In the genomic region with DNA sequence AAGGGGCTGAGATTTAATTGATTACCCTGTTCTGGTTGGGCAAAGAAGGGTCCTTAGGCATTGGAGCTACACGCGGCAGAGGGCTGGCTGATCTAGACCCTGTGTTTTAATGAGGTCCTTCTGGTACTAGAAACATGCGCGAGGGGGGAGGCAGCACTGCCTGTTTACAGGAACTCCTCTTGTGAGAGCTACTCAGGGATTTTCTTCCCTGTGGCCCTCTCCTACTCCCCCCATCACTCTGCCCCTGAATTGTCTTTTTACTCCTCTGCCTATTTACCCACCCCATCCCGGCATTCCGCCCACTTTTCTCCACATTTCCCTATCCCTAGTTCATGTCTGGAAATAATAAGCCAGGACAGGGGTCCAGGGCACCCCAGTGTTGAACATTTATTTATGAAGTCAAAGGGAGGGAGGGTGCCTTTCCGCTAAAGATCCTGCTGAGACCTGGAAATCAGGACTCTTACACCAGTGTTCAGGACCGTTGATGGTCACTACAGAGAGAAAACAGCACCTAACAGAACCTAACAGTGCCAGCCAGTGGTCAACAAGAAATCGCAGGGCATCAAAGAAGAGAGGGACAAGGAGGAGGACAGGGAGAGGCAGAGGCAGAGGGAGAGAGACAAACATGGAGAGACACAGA, we compare ENCODE assay signal across 29 mouse cellular contexts. TPM values are rescaled to one million over a fixed set of nuclear protein-coding genes. Genes with fewer than 3 reads are reported as not detected.
DNase-seq lines count a peak whose midpoint lies in the region; ATAC-seq lines count a peak whose summit lies in the region.
"Had no signal": no experiment of that assay in that cellular context is flagged by ENCODE, and none has a peak within 500 bp of the region (broad histone marks: within the 10 kb centered on the region; RNA-seq: fewer than 3 reads in every experiment).

No protein-coding gene starts in this region.

- no peak overlapping the region for H3K27ac ChIP-seq in hindbrain, embryonic 11.5 days (ENCODE audit: low read depth, low read length)
- no peak overlapping the region for H3K27ac ChIP-seq in hindbrain, embryonic 12.5 days
- no peak overlapping the region for H3K27ac ChIP-seq in neural tube, embryonic 13.5 days (replicated peaks)
- H3K27ac ChIP-seq: forebrain, embryonic 13.5 days; liver, embryonic 15.5 days; midbrain, embryonic 12.5 days; neural tube, embryonic 12.5 days had no signal

- H3K9me3 ChIP-seq in hindbrain, embryonic 11.5 days (ENCODE audit: control insufficient read depth, low read length): no peaks in the 10 kb centered on the region
- no peaks in the 10 kb centered on the region for H3K9me3 ChIP-seq in hindbrain, embryonic 12.5 days (replicated peaks)
- H3K9me3 ChIP-seq in neural tube, embryonic 13.5 days: no peaks in the 10 kb centered on the region
- H3K9me3 ChIP-seq: forebrain, embryonic 13.5 days; heart, embryonic 12.5 days; hindbrain, embryonic 10.5 days; liver, embryonic 15.5 days; midbrain, embryonic 12.5 days; neural tube, embryonic 12.5 days had no signal

- peaks cover 29% of the 10 kb centered on the region for H3K27me3 ChIP-seq in hindbrain, embryonic 11.5 days (ENCODE audit: control insufficient read depth, insufficient read depth, low read length)
- H3K27me3 ChIP-seq in hindbrain, embryonic 12.5 days: peaks cover 56% of the 10 kb centered on the region
- H3K27me3 ChIP-seq in neural tube, embryonic 13.5 days: peaks cover 49% of the 10 kb centered on the region

- ATAC-seq in hindbrain, embryonic 11.5 days (ENCODE audit: low FRiP score): no peak
- no peak for ATAC-seq in hindbrain, embryonic 12.5 days (ENCODE audit: low FRiP score)
- no peak for ATAC-seq in neural tube, embryonic 13.5 days (ENCODE audit: low read depth)
- ATAC-seq: forebrain, embryonic 13.5 days; intestine, postnatal 0 days; Patski had no signal

- H3K4me3 ChIP-seq in hindbrain, embryonic 11.5 days (ENCODE audit: low read depth, low read length): no peak overlapping the region
- no peak overlapping the region for H3K4me3 ChIP-seq in hindbrain, embryonic 12.5 days
- H3K4me3 ChIP-seq in neural tube, embryonic 13.5 days: no peak overlapping the region

- 48% methylated on average over 9 of the region's 9 CpGs for WGBS in hindbrain, embryonic 11.5 days
- 48% methylated on average over 9 of the region's 9 CpGs for WGBS in hindbrain, embryonic 12.5 days
- WGBS in neural tube, embryonic 13.5 days: 59% methylated on average over 9 of the region's 9 CpGs

- no peak overlapping the region for H3K4me2 ChIP-seq in hindbrain, embryonic 11.5 days (replicated peaks; ENCODE audit: low read depth, low read length)
- H3K4me2 ChIP-seq in hindbrain, embryonic 12.5 days (replicated peaks): no peak overlapping the region
- H3K4me2 ChIP-seq in neural tube, embryonic 13.5 days: peak overlapping the region; percentile 100; the same call in 1 of the 2 replicates

- peak; percentile 12 for DNase-seq in embryo, embryonic 11 days
- DNase-seq in embryo, embryonic 10 days (ENCODE audit: low spot score): no peak
- peak; percentile 9 for DNase-seq in hindbrain, embryonic 11.5 days (ENCODE audit: low spot score)
- no peak for DNase-seq in neural tube, embryonic 10.5 days (ENCODE audit: extremely low spot score, low spot score)
- DNase-seq in ovary, postnatal 10 days (ENCODE audit: low spot score): no peak
- DNase-seq: adrenal gland, postnatal 10 days; cerebellum, adult 11 months; cerebellum, adult 9-10 months; cerebellum, postnatal 36 days; gastrocnemius, postnatal 14 days; heart, adult 18-20 months; kidney, postnatal 14 days; liver; lung, embryonic 14.5 days; lung, postnatal 14 days; retina, postnatal 1 day; right cerebral cortex, postnatal 14 days; thymus, postnatal 14 days had no signal

- H3K4me1 ChIP-seq in hindbrain, embryonic 11.5 days (replicated peaks; ENCODE audit: control insufficient read depth, insufficient read depth, low read length): peaks cover 7% of the 10 kb centered on the region; the same call in 1 of the 2 replicates
- H3K4me1 ChIP-seq in hindbrain, embryonic 12.5 days: peaks cover 19% of the 10 kb centered on the region
- peaks cover 48% of the 10 kb centered on the region for H3K4me1 ChIP-seq in neural tube, embryonic 13.5 days (replicated peaks)

- no peak overlapping the region for H3K9ac ChIP-seq in hindbrain, embryonic 11.5 days (ENCODE audit: low read depth, low read length)
- no peak overlapping the region for H3K9ac ChIP-seq in hindbrain, embryonic 12.5 days
- H3K9ac ChIP-seq in neural tube, embryonic 13.5 days: no peak overlapping the region
- H3K9ac ChIP-seq: forebrain, embryonic 13.5 days; liver, embryonic 15.5 days; neural tube, embryonic 12.5 days had no signal

- H3K36me3 ChIP-seq in hindbrain, embryonic 11.5 days (ENCODE audit: control insufficient read depth, insufficient read depth, low read length): no peaks in the 10 kb centered on the region
- H3K36me3 ChIP-seq in hindbrain, embryonic 12.5 days: no peaks in the 10 kb centered on the region
- no peaks in the 10 kb centered on the region for H3K36me3 ChIP-seq in neural tube, embryonic 13.5 days
- H3K36me3 ChIP-seq: G1E; heart, embryonic 12.5 days; hindbrain, embryonic 10.5 days; liver, embryonic 15.5 days; midbrain, embryonic 12.5 days; neural tube, embryonic 12.5 days had no signal

RNA-seq across cellular contexts. Expression of a gene that starts 1.0 kb away (rescaled TPM):
- polyA plus RNA-seq in hindbrain, embryonic 11.5 days (2014; fragmentation: Nextera tagmentation; extraction: Ambion mirVana): 5.3 and 5.6 TPM in 2 replicates
- polyA plus RNA-seq in hindbrain, embryonic 12.5 days (2016; fragmentation: Nextera tagmentation; extraction: Ambion mirVana): 8.3 and 10.4 TPM in 2 replicates
- 18.5 and 18.7 TPM in 2 replicates for polyA plus RNA-seq in neural tube, embryonic 13.5 days (2015; fragmentation: Nextera tagmentation; extraction: Ambion mirVana)
- polyA plus RNA-seq: G1E had no signal

Comparison
In these comparisons a context has a peak if more than half of its experiments do, and no peak if none do; other contexts are left out.
1. DNase-seq: peak in embryo, embryonic 11 days (single experiment) and hindbrain, embryonic 11.5 days (single experiment); none in embryo, embryonic 10 days (single experiment), neural tube, embryonic 10.5 days (single experiment) and ovary, postnatal 10 days (single experiment).